Mouse (Mus musculus) frontal cortex, postnatal 14 days (tissue): ENCODE measurements around the gene 2010111I01Rik.
A peak's percentile ranks its signal among the peaks of the same experiment; 100 is the strongest.
"Not testable (repeated sequence)": the region's sequence is repeated elsewhere in the genome, so short reads cannot be mapped to it uniquely, and the experiment has no call there.

ENCODE experiments used
- DNase-seq, 2 experiments: peaks; one replicate each; pipeline ENCODE4 v3.0.0; 2022; ENCODE audit warnings: low spot score in 2 of 2

Gene 2010111I01Rik

DNA sequence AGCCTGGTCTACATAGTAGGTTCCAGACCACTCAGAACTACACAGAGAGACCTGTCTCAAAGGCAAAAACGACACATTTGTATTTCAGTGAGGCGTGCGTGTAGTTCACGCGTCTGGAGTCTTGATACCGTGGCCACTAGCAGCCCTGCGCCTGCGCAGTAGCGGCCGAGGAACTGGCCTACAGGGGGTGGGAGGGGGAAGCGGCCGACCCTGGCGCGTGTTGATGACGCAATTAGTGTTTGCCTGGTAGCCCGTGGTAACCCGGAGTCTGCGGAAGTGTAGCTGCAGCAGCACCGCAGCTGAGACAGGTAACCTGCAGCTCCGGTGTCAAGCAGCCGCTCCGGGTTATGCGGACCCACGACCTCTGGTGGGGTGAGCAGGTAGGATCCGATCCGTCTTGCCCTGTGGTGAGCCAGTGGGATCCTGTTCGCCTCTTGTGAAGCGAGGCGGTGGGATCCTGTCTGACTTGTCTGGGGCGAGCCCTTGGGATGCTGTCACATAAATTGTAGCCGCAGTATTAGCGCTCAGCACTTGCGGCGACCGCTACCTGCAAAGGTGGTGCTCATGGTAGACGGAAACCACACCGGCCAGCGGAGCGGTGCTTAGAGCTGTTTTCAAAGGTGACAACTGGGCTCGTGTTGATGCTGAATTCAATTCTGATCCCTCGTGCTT, at the start of gene 2010111I01Rik:
Gene 2010111I01Rik (plus strand): TSS at position 254 of the 672 bp plus-strand sequence.
- DNase-seq, result peak; percentile 92 to 96

DNA sequence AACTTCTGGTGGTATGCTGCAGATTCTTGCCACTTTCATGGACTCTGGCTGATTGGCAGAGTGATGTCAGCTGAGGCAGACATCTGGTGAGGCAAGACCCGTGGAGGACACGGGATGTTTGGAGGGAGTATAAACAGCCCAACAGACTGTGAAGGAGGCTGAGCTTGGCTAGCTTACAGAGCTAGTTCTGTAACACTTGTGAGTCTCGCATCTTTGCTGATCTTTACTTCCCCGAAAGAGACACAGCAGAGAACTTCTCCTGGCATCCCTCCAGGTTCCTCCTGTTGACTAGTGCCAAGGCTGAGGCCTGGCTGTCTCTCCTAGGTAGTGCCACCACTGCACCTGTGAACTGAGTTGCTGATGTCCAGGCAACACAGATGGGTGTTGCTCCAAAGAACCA, 48.0 kb upstream of the 2010111I01Rik start:
- DNase-seq, result no peak

DNA sequence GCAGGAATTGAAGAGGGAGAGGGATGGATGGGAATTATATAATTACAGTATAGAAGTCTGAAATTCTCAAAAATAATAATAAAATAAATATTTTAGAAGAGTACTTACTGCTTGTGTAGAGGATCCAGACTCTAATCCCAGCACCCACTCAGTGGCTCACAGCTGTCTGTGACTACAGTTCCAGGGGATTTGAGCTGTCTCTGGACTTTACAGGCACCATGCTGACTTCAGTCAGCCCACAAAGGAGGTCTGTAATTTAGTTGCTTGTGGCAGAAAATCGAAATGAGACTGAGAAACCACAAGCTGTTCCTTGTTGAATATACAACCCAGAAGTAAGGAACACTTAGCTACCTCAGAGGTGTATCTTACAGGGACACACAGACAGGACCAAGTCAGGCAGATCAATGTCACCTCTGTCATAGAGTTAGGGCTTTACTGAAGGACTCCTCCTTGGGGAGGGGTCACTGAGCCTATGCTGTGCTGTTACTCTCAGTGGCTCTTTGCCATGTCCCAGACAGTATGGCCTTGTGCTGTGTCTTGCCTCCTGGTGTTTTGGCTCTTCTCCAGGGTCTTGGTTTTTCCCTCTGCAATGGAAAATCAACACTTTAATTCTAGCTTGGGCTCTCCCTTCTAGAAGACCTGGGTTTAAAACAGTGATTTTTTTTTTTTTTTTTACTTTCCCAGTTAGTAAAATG, 47.1 kb upstream of the 2010111I01Rik start:
- DNase-seq, result no peak

DNA sequence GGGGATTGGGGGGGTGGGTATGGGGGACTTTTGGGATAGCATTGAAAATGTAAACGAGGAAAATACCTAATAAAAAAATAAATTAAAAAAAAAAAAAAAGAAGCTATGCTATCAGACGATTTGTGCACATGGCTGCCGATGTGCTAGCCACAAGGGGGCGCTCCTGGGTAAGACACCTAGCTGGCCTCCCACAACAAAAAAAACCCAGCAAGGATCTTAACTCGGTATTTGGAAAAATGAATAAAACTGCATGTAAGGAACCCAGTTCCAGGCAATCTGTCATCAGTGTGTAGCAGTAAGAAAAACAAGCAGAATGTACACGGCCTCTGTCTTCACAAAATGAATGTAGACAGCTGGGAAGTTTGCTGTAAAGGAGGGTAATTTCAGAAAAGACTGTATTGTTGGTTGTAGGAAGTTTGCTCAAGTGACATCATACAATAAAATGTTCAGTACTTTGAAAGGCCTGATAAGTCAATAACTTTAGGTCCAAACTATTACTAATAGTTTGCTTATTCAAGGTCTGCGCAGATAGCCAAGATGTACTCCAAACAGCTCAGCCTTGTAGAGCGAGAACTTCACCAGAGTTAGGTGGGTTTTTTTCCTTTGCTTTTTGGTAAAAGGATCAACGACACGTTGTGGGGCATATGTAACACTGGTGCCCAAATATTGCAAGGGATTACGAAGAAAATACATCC, 44.9 kb upstream of the 2010111I01Rik start:
- peak; percentile 46 to 76 for DNase-seq

DNA sequence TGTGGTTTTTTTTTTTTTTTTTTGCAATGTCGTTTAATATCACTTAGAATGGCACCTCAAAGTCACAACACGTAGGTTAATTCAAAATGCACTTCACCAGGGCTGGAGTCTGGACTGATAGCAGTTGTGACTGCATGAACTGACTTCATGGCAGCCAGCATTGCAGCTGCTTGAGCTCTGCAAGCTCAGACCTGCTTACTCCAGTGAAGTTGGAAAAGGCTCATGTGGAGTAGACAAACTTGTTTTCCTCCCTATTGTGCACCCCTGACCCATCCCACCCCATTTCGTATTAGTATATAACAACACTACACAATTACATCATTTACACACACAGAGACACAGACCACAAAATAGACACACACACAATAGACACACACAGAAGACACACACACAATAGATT, 42.0 kb upstream of the 2010111I01Rik start:
- DNase-seq, result no peak

DNA sequence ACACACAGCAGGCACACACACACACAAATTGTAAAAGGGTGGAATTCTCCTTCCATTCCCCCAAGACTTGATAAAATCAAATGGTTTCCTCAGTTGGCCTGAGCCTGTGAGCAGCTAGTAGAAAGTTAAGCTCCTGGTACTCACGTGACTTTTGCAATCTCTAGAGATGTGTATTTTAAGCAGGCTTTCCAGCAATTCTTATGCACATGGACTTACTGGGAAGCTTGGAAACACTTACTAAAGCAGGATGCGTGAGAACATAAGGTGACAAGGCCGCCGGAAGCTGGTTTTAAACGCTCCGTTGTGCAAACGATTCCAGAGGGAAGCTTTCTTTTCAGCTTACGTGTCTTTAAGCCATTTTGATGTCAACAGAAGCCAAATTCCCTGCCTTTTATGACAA, 41.5 kb upstream of the 2010111I01Rik start:
- DNase-seq, result no peak

DNA sequence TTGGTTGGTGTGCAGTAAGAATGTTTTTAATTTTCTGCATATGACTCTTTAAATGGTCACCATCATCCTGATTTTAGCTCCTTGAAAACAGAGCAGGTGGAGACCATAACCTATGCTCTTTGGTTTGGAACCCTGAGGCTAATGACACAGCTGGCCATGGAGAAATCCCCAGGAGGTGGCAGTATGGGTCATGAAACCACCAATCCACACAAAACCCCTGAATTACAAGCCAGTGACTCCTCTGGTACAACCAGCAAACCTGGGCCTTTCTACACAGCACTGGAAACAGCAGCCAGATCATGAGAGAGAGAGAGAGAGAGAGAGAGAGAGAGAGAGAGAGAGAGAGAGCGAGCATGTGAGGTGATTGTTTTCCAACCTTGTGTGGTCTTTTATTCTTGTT, 38.2 kb upstream of the 2010111I01Rik start:
- DNase-seq, result peak in 1 of 2 experiments; percentile 43

DNA sequence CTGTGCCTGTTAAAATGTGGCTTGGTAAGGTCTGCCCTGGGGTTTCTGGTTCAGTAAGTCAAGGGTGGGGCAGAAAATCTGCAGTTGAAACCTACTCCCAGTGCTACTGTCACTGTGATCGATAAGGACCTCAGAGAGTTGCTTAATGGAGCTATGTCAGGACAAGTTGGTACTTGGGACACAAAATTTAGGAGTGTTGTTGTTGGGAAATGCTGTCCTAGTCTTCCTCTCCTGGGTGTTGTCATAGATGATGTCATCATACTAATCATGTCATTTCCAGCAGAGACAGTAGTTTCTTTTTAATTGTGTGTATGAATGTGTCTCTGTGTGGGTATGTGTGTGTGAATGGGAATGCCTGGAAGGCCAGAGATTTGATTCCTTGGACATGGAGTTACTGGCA, 37.2 kb upstream of the 2010111I01Rik start:
- DNase-seq, result no peak

DNA sequence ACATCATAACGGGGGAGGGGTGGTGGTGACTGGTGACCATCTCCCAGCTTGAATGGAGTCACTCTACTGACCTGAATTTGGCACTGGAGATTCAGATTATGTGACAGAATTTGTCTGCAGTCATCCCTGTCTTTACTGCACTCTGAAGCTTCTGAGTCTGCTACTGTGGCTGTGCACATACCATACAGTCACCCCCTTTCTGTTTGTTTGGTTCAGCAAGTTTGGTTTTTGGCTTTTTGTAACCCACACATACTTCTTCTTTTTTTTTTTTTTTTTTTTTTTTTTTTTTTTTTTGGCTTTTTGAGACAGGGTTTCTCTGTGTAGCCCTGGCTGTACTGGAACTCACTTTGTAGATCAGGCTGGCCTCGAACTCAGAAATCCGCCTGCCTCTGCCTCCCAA, 35.5 kb upstream of the 2010111I01Rik start:
- DNase-seq, result not testable (repeated sequence)

DNA sequence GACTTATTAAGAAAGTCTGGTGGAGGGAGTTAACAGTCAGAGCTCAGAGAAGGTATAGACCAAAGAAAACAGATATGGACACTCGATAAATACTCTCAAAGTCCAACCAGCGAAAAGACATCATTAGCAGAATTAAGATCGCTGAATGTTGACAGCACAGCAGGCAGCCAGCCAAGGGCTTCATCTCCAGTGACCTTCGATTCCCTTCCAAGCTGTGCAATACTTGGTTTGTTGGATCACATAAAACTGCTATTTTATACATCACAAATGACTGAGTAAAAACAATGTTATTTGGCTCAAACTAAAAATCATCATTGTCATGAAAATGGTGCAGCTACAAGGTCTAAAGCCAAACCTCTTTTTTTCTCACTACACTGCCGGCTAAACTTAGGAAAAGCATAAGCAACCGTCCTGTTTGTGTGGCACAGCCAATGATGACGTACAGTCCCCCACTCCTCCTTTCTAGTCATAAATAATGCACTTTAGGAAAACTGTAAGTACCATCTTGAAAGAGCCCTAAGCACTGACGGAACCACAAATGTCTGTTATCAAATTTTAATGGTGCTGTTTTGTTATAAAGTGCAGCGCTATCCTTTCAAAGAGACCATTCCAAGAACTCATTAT, 34.8 kb upstream of the 2010111I01Rik start:
- DNase-seq, result no peak

DNA sequence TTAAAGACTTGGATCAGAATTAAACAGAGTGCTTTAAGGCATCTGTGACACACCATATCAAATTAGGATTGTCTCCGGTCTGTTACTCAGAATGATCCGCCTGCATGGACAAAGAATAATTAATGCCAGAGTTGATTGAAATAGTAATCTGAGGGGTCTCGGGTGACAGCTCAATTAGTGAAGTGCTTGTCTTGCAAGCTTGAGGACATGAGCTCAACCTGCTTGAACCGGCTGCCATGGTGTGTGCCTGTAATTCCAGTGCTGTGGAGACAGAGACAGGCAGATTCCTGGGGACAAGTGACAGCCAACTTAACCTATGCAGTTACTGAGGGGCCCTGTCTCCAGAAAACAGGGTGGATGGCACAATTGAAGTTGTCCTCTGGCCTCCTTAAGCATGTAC, 32.2 kb upstream of the 2010111I01Rik start:
- DNase-seq, result no peak

DNA sequence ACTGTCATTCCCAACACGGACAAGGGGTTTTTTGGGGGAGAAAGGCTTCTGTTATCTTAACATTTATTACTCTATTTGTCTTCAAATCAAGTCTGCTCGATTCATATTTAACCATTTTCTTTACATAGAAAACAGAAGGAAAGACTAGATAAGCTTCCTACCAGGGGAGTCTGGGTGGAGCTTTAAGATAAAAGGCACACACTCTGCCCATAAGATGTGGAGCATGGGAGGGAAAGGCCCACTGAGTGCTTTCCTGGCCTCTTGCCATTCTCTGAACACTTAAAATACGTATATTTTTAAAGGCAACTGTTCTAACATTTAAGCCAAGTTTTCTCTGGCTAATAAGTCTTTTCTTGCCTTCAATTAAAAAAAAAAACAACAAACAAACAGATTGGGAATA, 25.3 kb upstream of the 2010111I01Rik start:
- DNase-seq, result no peak

DNA sequence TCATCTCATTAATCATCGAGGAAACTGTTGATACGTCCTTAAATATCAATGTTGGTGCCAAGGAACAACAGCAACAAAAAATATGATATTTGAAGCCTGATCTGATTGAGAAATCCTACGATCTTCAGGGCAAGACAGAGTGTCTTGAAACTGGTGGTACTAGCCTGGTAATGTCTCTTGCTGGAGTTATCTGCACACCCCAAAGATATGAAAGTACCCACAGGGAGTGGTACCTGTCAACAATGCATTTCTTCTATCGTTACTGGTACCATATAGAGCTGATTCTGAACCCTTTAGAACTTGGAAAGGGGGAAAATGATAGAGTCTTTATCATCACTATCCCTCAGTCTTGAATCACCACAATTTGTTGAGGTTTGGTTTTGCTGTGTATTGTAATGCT, 24.9 kb upstream of the 2010111I01Rik start:
- DNase-seq, result no peak

DNA sequence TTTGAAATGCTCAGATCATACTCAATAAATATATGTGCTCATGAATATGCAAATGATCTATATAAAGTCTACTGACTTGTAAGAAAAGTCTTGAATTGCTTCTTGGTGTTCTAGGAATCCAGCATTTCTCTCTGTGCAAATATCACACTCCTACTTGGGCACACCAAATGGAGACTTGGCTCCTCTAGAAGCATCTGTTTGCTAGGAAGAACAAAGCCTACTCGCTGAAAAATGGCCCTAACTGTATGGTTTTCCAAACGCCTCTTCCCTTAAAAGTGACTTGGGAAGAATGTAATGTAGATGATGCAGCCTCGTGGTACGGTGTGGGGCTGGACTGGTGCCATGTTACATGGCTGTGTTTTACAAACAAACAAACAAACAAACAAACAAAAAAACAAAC, 24.0 kb upstream of the 2010111I01Rik start:
- no peak for DNase-seq

DNA sequence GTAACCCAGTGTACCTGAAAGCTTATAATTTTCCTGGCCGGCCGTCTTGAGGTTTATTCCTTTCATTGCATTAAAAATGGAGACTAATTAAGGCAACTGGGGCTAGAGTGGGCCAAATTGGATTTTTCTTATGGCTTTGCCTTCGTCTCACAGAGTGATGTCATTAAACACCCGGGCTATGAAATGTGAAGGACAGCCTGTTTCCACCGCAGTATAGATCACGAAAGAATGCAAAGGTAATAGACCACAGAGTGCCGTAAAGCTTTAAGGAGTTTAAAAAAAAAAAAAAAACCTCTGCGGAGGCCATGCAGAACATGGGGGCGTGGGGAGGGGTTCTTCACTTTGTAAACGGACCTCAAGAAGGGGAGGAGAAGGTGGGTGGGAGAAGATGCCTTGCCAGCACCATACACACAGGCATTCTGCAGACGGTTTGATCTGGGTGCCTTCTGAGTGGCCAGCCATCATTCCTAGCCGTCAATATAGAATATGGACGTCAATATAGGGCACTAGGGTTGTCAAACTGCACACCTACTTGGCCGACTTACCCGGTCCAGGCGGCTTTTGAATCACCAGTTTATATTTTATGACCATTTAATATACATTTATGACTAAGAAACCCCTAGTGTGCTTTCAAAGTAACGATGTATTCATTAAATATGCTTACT, 23.2 kb upstream of the 2010111I01Rik start:
- no peak for DNase-seq

DNA sequence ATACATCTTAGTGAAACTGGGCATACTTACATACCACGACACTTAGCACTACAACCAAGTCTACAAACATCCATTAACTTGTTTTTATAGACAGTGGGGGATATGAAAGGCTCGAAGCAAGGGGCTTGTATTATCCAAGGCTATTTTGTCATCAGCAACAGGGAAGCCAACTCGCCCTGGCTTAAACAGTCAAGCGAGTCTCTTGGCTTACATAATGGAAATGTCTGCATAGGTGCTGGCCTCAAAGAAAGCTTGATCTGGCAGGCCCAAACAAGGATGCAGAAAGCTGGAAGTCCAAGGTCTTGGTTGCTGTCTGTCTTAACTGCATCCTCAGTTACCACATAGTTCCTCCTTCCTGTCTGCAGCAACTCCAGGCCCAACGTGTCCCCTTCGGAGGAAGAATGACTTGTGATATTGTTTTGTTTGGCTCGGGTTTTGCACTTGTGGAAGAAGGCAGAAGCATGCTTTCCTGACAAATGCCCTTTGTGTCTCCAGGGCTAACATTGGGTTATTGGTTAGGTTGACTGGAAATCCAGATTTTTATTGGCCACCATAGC, 21.3 kb upstream of the 2010111I01Rik start:
- DNase-seq, result no peak

DNA sequence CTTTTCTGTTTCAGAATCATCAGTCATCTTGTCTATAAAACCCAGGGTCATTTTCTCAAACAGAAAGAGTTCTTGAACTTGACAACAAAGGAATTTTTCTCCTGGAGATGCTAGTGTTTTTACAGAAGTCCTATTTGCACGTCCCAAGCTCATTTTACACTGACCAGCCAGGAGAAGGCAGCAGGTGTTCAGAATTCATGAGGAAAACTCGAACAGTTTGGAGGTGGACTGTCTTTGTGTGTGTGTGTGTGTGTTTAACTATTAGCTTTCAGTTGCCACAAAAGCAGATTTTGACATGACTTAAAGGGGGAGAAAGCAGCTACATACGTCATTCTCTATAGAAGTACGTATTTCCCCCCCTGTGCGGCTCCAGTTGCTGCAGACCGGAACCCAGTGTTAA, 20.6 kb upstream of the 2010111I01Rik start:
- no peak for DNase-seq

DNA sequence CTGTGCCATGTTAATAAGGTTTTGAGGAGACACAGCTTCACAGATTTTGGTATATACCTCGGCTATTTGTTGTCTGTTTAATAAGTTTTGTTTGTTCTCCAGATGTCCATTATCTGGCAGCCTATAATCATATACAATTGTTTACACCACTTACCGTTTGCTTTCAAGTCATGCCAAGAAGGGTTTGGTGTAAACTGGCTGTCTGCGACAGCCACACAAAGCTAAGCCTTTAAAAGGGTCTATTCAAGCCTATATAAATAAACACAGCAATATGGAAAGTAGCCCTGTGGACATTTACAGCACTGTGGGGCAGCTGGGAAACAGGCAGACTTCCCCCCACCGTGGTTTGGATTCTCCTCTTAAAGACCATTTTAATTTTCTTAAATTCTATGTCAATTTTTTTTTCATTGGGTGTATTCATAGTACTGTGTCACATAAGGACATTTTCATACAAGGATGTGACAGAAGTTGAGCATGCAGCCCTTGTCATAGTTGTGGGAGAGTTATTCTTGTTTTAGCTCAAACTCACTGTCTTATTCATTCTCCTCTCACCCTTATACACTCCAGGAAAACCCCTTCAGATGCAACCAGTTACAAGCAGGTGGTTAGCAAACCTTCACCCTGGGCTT, 15.0 kb upstream of the 2010111I01Rik start:
- no peak for DNase-seq

DNA sequence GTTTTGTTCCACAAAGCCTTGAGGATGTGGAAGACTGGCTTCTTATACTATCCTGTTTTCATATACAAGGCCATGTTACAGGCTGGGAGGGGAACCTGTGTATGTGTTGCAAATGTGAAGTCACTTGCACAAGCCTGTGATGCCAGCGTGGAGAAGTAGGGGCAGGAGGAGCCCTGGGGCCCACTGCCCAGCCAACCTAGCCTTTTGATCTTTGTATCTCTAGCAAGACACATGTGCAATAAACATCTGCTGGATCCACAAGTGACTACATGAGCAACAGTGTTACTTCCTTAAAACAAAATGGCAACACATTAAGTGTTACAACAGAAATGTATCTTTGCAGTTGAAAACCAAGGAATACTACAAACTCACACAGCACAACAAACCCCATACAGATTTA, 13.1 kb upstream of the 2010111I01Rik start:
- DNase-seq, result no peak

DNA sequence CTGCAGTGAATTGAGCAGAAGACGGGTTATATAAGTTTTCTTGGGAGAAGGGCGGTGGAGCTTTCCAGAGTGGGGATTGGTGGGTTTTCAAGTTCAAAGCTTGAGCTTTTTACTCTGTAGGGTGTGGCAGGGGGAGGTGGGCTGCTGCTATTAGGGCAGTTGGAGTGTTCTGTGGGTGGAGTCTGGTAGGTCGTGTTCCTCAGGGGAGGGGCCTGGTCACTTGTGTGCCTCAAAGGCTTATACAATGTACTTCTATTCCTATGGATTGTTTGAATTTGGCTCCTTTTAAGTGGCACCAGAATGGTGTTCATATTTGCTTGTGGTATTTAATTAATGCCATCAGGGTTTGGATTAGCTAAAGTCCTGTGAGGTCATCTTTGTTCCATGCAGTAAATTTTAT, 12.6 kb upstream of the 2010111I01Rik start:
- no peak for DNase-seq

DNA sequence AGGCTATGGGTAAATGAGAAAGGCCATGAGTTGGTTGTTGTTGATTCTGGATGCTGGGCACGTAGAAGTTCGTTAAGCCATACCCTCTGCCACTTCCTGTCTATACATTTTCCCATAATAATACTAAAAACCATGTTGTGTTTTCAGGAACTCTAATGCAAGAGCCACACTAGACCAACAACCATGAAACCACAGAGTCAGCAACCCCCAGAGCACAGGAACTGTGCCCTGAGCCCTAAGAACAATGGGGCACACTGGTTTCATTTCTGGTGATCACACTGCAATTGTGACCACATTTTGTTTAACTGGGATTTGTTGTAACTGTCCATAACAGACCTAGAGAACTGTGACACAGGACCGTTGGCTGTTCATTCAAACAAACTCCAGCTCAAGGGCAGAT, 12.1 kb upstream of the 2010111I01Rik start:
- no peak for DNase-seq
